Mouse (Mus musculus): Measurements from ENCODE around the gene Sprr4.
"Not testable (repeated sequence)": the region's sequence is repeated elsewhere in the genome, so short reads cannot be mapped to it uniquely, and the experiment has no call there.

The Sprr4 gene

GRCm38 (mm10) chr3:92500393-92500792, at the start of gene Sprr4:
TSS of gene Sprr4 (minus strand) at chr3:92500493.
- no peak for DNase-seq (ENCODE audit: extremely low read depth, insufficient read length, low spot score)

DNA sequence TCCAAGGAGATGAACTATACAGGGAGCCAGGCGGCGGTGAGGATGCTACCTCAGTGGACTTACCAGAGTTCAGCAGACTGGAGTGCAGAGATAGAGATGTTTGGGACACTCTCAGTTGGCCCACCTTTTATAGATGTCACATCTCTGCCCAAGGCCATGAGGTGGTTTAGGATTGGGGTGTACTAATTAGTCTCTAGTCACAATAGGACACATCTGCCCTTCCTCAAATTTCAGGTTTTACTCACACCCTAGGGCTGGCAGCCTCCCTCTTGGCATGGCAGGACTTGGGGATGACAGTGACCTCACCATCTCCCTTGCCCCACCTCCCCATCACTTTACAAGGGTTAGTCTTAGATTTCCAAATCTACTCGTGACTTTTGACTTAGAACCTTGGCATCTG, 34.1 kb upstream of the Sprr4 start, which contains the start of gene 2310046K23Rik:
2310046K23Rik (minus strand) TSS at position 101 of the 400 bp plus-strand sequence.
- no peak for DNase-seq (ENCODE audit: extremely low read depth, insufficient read length, low spot score)

DNA sequence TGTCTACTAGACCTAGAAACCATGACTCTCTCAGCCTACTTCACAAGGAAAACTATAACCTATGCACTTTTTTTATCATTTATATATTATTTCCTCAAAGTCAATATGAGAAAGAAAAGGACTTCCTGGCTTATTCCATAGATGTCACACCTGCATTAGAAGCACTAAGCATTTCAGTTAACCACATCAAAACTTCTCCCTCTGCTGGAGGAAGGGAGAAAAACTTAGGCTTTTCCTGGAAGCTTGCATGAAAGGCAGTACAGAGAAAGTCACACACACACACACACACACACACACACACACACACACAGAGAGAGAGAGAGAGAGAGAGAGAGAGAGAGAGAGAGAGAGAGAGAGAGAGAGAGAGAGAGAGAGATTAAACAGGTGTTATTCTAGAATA, 12.0 kb upstream of the Sprr4 start:
- DNase-seq (ENCODE audit: extremely low read depth, insufficient read length, low spot score) = no peak

GRCm38 (mm10) chr3:92510786-92511185, 10.5 kb upstream of the Sprr4 start:
- DNase-seq (ENCODE audit: extremely low read depth, insufficient read length, low spot score) = no peak

DNA sequence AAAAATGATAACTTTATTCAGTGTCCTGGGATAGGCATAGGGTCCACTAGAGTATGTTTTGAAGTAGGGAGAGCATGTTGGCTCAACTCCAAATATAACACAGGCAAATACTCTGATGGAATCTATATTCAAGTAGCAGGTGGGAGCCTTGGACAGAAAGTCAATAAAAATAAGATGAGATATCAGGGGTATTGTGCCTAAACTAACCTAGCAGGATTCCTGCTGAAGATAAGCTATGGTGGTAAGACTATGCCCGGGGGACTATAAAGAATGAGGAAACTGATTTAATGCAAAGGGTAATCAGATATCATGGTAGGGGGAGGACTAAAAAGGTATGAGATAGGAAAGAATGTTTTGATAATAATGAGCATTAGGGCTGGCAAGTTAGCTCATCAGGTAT, 7.9 kb upstream of the Sprr4 start:
- DNase-seq (ENCODE audit: extremely low read depth, insufficient read length, low spot score) = no peak

- DNase-seq (ENCODE audit: extremely low read depth, insufficient read length, low spot score) = no peak
Observed at GRCm38 (mm10) chr3:92503528-92503927, 3.2 kb upstream of the Sprr4 start.

GRCm38 (mm10) chr3:92490262-92490661, 10.0 kb downstream of the Sprr4 start:
- not testable (repeated sequence) for DNase-seq (ENCODE audit: extremely low read depth, insufficient read length, low spot score)

- no peak for DNase-seq (ENCODE audit: extremely low read depth, insufficient read length, low spot score)
Observed at GRCm38 (mm10) chr3:92486307-92486706, 14.0 kb downstream of the Sprr4 start.

- DNase-seq (ENCODE audit: extremely low read depth, insufficient read length, low spot score) = peak; percentile 42
Observed at GRCm38 (mm10) chr3:92485863-92486262, 14.4 kb downstream of the Sprr4 start, which contains the start of gene Sprr1a. TSS of gene Sprr1a (minus strand) at chr3:92485895.

DNA sequence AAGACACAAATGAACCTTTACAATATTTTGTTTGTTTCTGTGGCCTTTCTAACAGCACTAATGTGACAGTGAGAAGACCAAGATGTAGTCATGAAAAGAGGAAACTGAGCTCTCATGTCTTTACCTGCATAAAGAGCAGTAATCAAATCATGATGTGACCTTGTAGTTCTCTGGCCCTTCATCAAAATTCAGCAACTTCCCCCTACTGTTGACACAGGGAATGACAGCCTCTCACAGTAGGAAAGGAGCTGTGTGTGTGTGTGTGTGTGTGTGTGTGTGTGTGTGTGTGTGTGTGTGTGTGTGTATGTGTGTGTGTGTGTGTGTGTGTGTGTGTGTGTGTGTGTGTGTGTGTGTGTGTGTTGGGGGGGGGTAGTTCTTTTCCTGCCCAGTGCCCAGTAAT, 19.0 kb downstream of the Sprr4 start:
- not testable (repeated sequence) for DNase-seq (ENCODE audit: extremely low read depth, insufficient read length, low spot score)

DNA sequence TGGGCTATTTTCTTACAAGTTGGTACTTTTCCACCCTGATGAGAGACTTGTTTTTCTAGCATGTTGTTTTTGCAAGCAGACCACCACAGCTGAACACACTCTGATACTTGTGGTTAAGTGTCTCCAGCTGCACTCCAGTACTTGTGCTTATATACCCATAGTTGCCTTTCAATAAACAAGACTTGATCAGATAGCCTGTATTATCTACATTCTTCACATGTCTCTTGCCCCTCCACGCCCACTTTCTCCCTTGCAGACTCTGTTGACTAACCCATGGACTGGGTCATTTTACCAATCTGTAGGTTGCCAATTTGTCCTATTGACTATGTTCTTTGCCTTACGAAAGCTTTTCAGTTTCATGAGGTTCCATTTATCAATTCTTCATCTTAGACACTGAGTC, 30.2 kb downstream of the Sprr4 start:
- no peak for DNase-seq (ENCODE audit: extremely low read depth, insufficient read length, low spot score)

GRCm38 (mm10) chr3:92467424-92467823, 32.9 kb downstream of the Sprr4 start:
- DNase-seq (ENCODE audit: extremely low read depth, insufficient read length, low spot score) = peak; percentile 11

DNA sequence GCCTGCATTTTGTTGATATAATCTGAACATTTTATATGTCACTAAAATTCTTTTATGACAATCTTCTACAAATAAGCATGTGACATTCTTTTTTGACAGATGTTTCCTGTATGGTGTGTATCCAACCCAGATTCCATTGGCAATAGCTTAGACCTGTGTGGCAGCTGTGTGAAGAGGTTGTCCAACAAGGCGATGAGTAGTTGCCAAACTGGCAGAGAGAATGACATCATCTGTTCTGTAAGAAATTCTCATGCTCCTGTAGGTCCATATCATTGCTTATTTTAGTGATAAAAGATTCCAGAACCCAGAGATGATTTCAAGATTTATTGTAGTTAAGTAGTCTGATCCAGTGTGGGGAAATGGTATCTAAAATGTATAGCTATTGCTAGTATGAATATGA, 33.7 kb downstream of the Sprr4 start:
- peak; percentile 14 for DNase-seq (ENCODE audit: extremely low read depth, insufficient read length, low spot score)

- no peak for DNase-seq (ENCODE audit: extremely low read depth, insufficient read length, low spot score)
Observed at GRCm38 (mm10) chr3:92458620-92459019, 41.7 kb downstream of the Sprr4 start, which contains the start of gene Sprr3. TSS of gene Sprr3 (minus strand) at chr3:92458720.

GRCm38 (mm10) chr3:92455151-92455550, 45.1 kb downstream of the Sprr4 start:
- DNase-seq (ENCODE audit: extremely low read depth, insufficient read length, low spot score) = no peak
